Comparison of ENCODE assay signal across 8 mouse cellular contexts in the genomic region with DNA sequence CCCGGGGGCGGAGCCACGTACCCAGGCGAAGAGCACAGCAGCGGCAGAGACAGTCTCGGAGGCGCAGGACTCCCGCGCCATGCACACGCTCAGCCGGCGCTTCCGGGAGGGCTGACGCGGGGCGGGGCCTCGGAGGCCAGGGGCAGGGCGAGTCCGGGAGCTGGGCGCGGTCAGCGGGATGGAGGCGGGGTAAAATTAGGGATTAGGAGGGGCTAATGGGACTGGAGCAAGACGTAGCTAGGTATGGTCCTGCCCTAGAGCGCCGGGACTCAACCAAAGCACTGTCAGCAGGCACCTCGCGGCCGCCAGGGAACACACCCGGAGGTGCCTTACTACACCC. TPM values are rescaled to one million over a fixed set of nuclear protein-coding genes. Genes with fewer than 3 reads are reported as not detected.
DNase-seq lines count a peak whose midpoint lies in the region; ATAC-seq and TF ChIP-seq lines count a peak whose summit lies in the region.

A gene (minus strand): TSS at position 116 of the 340 bp plus-strand sequence.

- no peak for TF ChIP-seq CTCF in Patski (IDR thresholded peaks at IDR 0.05)

- no peak for DNase-seq in Patski (ENCODE audit: low read depth, low spot score)
- DNase-seq in cerebellum, adult 9-10 months, result peak; percentile 93
- peak; percentile 90 for DNase-seq in hindbrain, embryonic 10.5 days (ENCODE audit: low spot score)
- DNase-seq in layer of hippocampus, postnatal 14 days (ENCODE audit: low spot score in 2 of 2), result peak; percentile 82 to 91
- DNase-seq in lung, postnatal 14 days, result peak; percentile 89
- peak; percentile 76 for DNase-seq in retina, adult 2 months (ENCODE audit: low read depth, low spot score)
- DNase-seq in urinary bladder, postnatal 14 days (ENCODE audit: low spot score), result peak; percentile 90

- peak; percentile 99 for ATAC-seq in Patski
- peak; percentile 82 for ATAC-seq in frontal cortex, adult (ENCODE audit: low TSS enrichment)

- no peaks in the 10 kb centered on the region for H3K27me3 ChIP-seq in Patski
- peaks cover 18% of the 10 kb centered on the region for H3K27me3 ChIP-seq in hindbrain, embryonic 10.5 days (ENCODE audit: insufficient read depth, poor library complexity, severe bottlenecking)

- peak within 1 kb of the TSS; percentile 80 for H3K4me3 ChIP-seq in hindbrain, embryonic 10.5 days

- H3K4me1 ChIP-seq in hindbrain, embryonic 10.5 days (replicated peaks), result peaks cover 22% of the 10 kb centered on the region

- H3K36me3 ChIP-seq in hindbrain, embryonic 10.5 days, result peaks cover 2% of the 10 kb centered on the region; the same call in 1 of the 2 replicates

- in situ Hi-C loops in Patski (cut with MboI; ENCODE audit: low pct_unique_long_range_greater_than_20kb), result no loop called here

- no peaks in the 10 kb centered on the region for H3K9me3 ChIP-seq in hindbrain, embryonic 10.5 days

- CTCF ChIA-PET in Patski (lab: Charles Lee), result interaction anchor here (1.3 to 1.8 kb wide), 3 partner anchors 9 to 75 kb away, joined by 3 to 6 read pairs (median 3); a partner anchor contains a TSS

- peak within 1 kb of the TSS; percentile 89 for H3K27ac ChIP-seq in hindbrain, embryonic 10.5 days

- POLR2A ChIA-PET in Patski (lab: Charles Lee), result no interaction called here

- WGBS in hindbrain, embryonic 10.5 days, result under 1% methylated on average over 30 of the region's 30 CpGs

RNA-seq across cellular contexts. Expression of the gene that starts here (rescaled TPM):
- 13.4 TPM for polyA plus RNA-seq in Patski (2021)
- 16.2 and 18.7 TPM in 2 replicates for polyA plus RNA-seq in hindbrain, embryonic 10.5 days (2016; fragmentation: Nextera tagmentation; extraction: Ambion mirVana)
- total RNA-seq in layer of hippocampus, postnatal 14 days (2021), result 10 to 100 TPM; 49.3 to 53.4 TPM
